Mouse (Mus musculus): ENCODE data around the gene Bcl2l13. TPM values are rescaled to one million over a fixed set of nuclear protein-coding genes. Genes with fewer than 3 reads are reported as not detected.
A peak's percentile ranks its signal among the peaks of the same experiment; 100 is the strongest.
"Not testable (repeated sequence)": the region's sequence is repeated elsewhere in the genome, so short reads cannot be mapped to it uniquely, and the experiment has no call there.

Bcl2l13 gene
- polyA plus RNA-seq, 1 experiment from 2014 or later = 30.2 TPM

- no peak for ATAC-seq (ENCODE audit: insufficient number of reproducible peaks, low FRiP score, low TSS enrichment, low read depth)
- Histone ChIP-seq H3K4me2 (replicated peaks) (0 out of 2 replicates have a peak overlapping the region, but pooled peaks have one; percentile 95), H3K27ac (replicated peaks) (no peak overlapping the region), H3K9ac (no peak overlapping the region), H3K36me3 (no peaks in the 10 kb centered on the region), H3K9me3 (replicated peaks) (no peaks in the 10 kb centered on the region), H3K4me3 (replicated peaks) (no peak overlapping the region), H3K4me1 (peaks cover 23% of the 10 kb centered on the region), H3K27me3 (no peaks in the 10 kb centered on the region; the same call in 1 of the 2 replicates)
- 45% methylated on average over 2 of the region's 2 CpGs for WGBS
Measured at GRCm38 (mm10) chr6:120915649-120915975, 79.6 kb downstream of the Bcl2l13 start.

- Histone ChIP-seq H3K27me3 (no peaks in the 10 kb centered on the region; the same call in 1 of the 2 replicates), H3K4me3 (replicated peaks) (peak within 1 kb of the TSS; percentile 57), H3K4me1 (peaks cover 20% of the 10 kb centered on the region), H3K36me3 (no peaks in the 10 kb centered on the region), H3K9ac (peak within 1 kb of the TSS; percentile 42; the same call in 1 of the 2 replicates), H3K4me2 (replicated peaks) (peak within 1 kb of the TSS; percentile 95), H3K27ac (replicated peaks) (no peak within 1 kb of the TSS), H3K9me3 (replicated peaks) (no peaks in the 10 kb centered on the region)
- WGBS = 1% methylated on average over 67 of the region's 67 CpGs
- peak; percentile 84 for ATAC-seq (ENCODE audit: insufficient number of reproducible peaks, low FRiP score, low TSS enrichment, low read depth)
Measured at GRCm38 (mm10) chr6:120916074-120916971, 80.3 kb downstream of the Bcl2l13 start, which contains the start of gene Bid. TSS of gene Bid (minus strand) at chr6:120916853.

GRCm38 (mm10) chr6:120916972-120917881 lies 81.2 kb downstream of the Bcl2l13 start:
- 23% methylated on average over 12 of the region's 14 CpGs for WGBS
- H3K9me3 ChIP-seq (replicated peaks); H3K27ac ChIP-seq (replicated peaks); H3K27me3 ChIP-seq; ATAC-seq (ENCODE audit: insufficient number of reproducible peaks, low FRiP score, low TSS enrichment, low read depth); H3K36me3 ChIP-seq: not testable (repeated sequence)
- Histone ChIP-seq H3K9ac (0 out of 2 replicates have a peak overlapping the region, but pooled peaks have one; percentile 42), H3K4me2 (replicated peaks) (peak overlapping the region; percentile 95), H3K4me3 (replicated peaks) (peak overlapping the region; percentile 57), H3K4me1 (peaks cover 16% of the 10 kb centered on the region)

GRCm38 (mm10) chr6:120917975-120918374 lies 82.0 kb downstream of the Bcl2l13 start:
- peaks cover 16% of the 10 kb centered on the region for H3K4me1 ChIP-seq
- no peak overlapping the region for H3K27ac ChIP-seq (replicated peaks)
- no peaks in the 10 kb centered on the region for H3K9me3 ChIP-seq (replicated peaks)
- no peak overlapping the region for H3K4me3 ChIP-seq (replicated peaks)
- H3K4me2 ChIP-seq (replicated peaks) = no peak overlapping the region
- 52% methylated on average over 3 of the region's 3 CpGs for WGBS
- H3K27me3 ChIP-seq = no peaks in the 10 kb centered on the region; the same call in 1 of the 2 replicates
- ATAC-seq (ENCODE audit: insufficient number of reproducible peaks, low FRiP score, low TSS enrichment, low read depth) = no peak
- H3K36me3 ChIP-seq = no peaks in the 10 kb centered on the region
- H3K9ac ChIP-seq = no peak overlapping the region

DNA sequence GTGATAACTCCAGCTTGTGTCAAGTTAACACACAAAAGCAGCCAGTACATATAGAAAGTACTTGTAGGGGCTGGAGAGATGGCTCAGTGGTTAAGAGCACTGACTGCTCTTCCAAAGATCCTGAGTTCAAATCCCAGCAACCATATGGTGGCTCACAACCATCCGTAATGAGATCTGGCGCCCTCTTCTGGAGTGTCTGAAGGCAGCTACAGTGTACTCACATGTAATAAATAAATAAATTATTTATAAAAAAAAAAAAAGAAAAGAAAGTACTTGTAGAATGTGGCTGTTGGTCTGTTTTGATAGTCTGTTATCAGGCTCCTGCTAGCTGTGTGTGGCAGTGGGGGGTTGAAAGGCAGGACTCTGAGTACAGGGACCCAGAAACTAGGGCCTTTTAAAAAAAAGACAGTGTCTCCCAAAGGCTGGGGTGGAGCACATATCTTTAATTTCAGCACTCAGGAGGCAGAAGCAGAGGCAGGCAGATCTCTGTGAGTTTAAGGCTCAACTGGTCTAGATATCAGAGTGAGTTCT lies 88.8 kb downstream of the Bcl2l13 start:
- not testable (repeated sequence) for H3K9ac ChIP-seq; H3K4me1 ChIP-seq; H3K9me3 ChIP-seq (replicated peaks); H3K27me3 ChIP-seq; ATAC-seq (ENCODE audit: insufficient number of reproducible peaks, low FRiP score, low TSS enrichment, low read depth); H3K4me3 ChIP-seq (replicated peaks); H3K27ac ChIP-seq (replicated peaks); H3K4me2 ChIP-seq (replicated peaks); H3K36me3 ChIP-seq
- WGBS = 60% methylated on average over 2 of the region's 2 CpGs

GRCm38 (mm10) chr6:120926880-120927279 lies 90.9 kb downstream of the Bcl2l13 start:
- WGBS = 52% methylated on average over 2 of the region's 2 CpGs
- H3K9me3 ChIP-seq (replicated peaks) = no peaks in the 10 kb centered on the region

DNA sequence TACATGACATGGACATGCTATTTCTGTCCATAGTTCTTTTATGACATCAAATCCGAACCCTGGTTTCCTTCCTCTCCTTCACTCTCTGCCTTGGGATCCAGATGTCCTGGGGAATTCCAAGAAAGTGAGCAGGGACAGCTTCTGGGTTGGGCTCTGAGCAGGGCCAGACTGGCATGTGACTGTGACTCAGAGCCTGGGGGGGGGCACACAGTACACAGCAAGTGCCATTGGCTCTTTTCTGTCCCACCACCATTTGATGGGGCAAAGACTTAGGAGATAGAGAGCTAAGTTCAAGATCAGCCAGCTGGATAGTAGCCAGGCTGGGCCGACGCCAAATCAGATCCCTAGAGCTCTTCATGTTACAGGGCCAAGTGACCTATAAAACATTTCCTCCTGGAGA lies 91.8 kb downstream of the Bcl2l13 start:
- Histone ChIP-seq H3K4me3 (replicated peaks) (no peak overlapping the region), H3K27me3 (no peaks in the 10 kb centered on the region), H3K9me3 (replicated peaks) (no peaks in the 10 kb centered on the region), H3K4me2 (replicated peaks) (no peak overlapping the region), H3K9ac (no peak overlapping the region), H3K27ac (replicated peaks) (no peak overlapping the region), H3K4me1 (no peaks in the 10 kb centered on the region), H3K36me3 (0 out of 2 replicates have a peak, but pooled peaks cover 10% of the 10 kb centered on the region)
- WGBS = 59% methylated on average over 3 of the region's 3 CpGs
- no peak for ATAC-seq (ENCODE audit: insufficient number of reproducible peaks, low FRiP score, low TSS enrichment, low read depth)

More at GRCm38 (mm10) chr6:120926880-120927279, 90.9 kb downstream of the Bcl2l13 start:
- no peak for ATAC-seq (ENCODE audit: insufficient number of reproducible peaks, low FRiP score, low TSS enrichment, low read depth)
- Histone ChIP-seq H3K4me2 (replicated peaks) (no peak overlapping the region), H3K36me3 (0 out of 2 replicates have a peak, but pooled peaks cover 2% of the 10 kb centered on the region), H3K9ac (no peak overlapping the region), H3K4me1 (no peaks in the 10 kb centered on the region), H3K27me3 (no peaks in the 10 kb centered on the region), H3K4me3 (replicated peaks) (no peak overlapping the region), H3K27ac (replicated peaks) (no peak overlapping the region)

DNA sequence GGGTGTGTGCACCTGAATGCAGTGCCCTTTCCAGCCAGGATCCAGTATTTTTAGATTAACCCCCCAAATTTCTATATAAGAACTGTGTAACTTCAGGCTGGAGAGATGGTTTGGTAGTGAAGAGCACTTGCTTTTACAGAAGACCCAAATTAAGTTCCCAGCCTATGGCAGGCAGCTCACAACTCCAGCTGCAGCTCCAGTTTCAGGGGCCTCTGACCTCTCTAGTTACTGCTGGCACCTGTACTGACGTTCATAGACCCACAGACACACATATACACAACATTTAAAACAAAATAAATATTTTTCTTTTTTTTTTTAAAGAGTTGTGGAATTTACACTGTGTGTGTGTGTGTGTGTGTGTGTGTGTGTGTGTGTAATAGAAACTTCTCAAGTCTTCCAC lies 93.4 kb downstream of the Bcl2l13 start:
- WGBS = 41% methylated on average over 1 of the region's 1 CpGs
- Histone ChIP-seq H3K36me3 (peaks cover 16% of the 10 kb centered on the region; the same call in 1 of the 2 replicates), H3K27ac (replicated peaks) (no peak overlapping the region), H3K9ac (no peak overlapping the region), H3K4me3 (replicated peaks) (no peak overlapping the region), H3K27me3 (no peaks in the 10 kb centered on the region), H3K4me1 (no peaks in the 10 kb centered on the region), H3K9me3 (replicated peaks) (no peaks in the 10 kb centered on the region), H3K4me2 (replicated peaks) (no peak overlapping the region)
- ATAC-seq (ENCODE audit: insufficient number of reproducible peaks, low FRiP score, low TSS enrichment, low read depth) = no peak

DNA sequence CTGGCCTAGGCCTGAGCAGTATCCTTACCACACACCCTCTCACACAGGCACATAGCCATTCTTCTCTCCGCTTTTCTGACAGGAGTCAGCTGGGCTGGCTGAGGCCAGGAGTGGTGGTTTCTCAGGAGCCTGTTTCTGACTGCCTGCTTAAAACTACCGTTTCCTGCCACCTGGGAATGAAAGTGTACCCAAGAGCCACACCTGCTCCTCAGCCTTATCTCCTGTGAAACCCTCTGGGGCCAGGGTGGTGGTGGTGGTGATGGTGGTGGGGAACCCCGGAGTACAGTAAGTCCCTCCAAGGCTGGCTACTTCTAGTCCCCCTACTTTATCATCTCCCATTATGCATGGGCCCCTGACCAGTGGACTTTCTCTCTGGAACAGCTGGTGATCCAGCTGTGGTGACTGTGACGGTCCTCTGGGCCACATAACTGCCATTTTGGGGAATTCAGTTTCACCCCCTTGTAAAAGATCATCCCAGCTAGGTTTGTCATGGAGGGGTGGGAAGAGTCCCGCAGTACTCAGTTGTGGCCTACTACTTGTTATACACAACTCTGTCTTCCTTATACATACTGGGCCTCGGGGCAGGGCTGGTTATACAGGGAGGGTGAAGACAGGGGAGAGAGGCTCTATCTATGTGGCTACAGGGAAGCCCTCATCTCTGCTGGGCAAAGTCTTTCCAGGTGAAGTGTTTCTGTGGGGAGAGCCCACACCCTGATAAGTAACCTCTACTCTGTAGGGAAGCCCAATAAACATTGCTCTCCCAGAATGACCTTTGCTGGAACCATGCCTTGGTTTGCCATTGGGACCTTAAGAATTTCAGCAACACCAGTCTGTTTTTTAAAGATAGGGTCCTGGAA lies 94.7 kb downstream of the Bcl2l13 start:
- H3K9ac ChIP-seq = no peak overlapping the region
- no peak for ATAC-seq (ENCODE audit: insufficient number of reproducible peaks, low FRiP score, low TSS enrichment, low read depth)
- WGBS = 81% methylated on average over 6 of the region's 6 CpGs
- H3K4me2 ChIP-seq (replicated peaks) = no peak overlapping the region
- no peaks in the 10 kb centered on the region for H3K4me1 ChIP-seq
- H3K9me3 ChIP-seq (replicated peaks) = no peaks in the 10 kb centered on the region
- no peak overlapping the region for H3K27ac ChIP-seq (replicated peaks)
- H3K27me3 ChIP-seq = no peaks in the 10 kb centered on the region
- H3K4me3 ChIP-seq (replicated peaks) = no peak overlapping the region
- H3K36me3 ChIP-seq = peaks cover 16% of the 10 kb centered on the region; the same call in 1 of the 2 replicates

- Histone ChIP-seq H3K9ac (no peak overlapping the region), H3K4me3 (replicated peaks) (no peak overlapping the region), H3K27me3 (no peaks in the 10 kb centered on the region), H3K4me1 (no peaks in the 10 kb centered on the region), H3K27ac (replicated peaks) (no peak overlapping the region), H3K36me3 (peaks cover 16% of the 10 kb centered on the region; the same call in 1 of the 2 replicates), H3K9me3 (replicated peaks) (no peaks in the 10 kb centered on the region), H3K4me2 (replicated peaks) (no peak overlapping the region)
- WGBS = 88% methylated on average over 12 of the region's 12 CpGs
- no peak for ATAC-seq (ENCODE audit: insufficient number of reproducible peaks, low FRiP score, low TSS enrichment, low read depth)
Measured at GRCm38 (mm10) chr6:120932597-120932996, 96.6 kb downstream of the Bcl2l13 start.

Data from embryonic facial prominence, embryonic 15.5 days (tissue).